Mouse (Mus musculus): ENCODE results near the gene Map1lc3b. TPM values are rescaled to one million over a fixed set of nuclear protein-coding genes. Genes with fewer than 3 reads are reported as not detected.
A peak's percentile ranks its signal among the peaks of the same experiment; 100 is the strongest.
"Not testable (repeated sequence)": the region's sequence is repeated elsewhere in the genome, so short reads cannot be mapped to it uniquely, and the experiment has no call there.

The Map1lc3b gene
- polyA plus RNA-seq, 1 experiment = 26.5 TPM

DNA sequence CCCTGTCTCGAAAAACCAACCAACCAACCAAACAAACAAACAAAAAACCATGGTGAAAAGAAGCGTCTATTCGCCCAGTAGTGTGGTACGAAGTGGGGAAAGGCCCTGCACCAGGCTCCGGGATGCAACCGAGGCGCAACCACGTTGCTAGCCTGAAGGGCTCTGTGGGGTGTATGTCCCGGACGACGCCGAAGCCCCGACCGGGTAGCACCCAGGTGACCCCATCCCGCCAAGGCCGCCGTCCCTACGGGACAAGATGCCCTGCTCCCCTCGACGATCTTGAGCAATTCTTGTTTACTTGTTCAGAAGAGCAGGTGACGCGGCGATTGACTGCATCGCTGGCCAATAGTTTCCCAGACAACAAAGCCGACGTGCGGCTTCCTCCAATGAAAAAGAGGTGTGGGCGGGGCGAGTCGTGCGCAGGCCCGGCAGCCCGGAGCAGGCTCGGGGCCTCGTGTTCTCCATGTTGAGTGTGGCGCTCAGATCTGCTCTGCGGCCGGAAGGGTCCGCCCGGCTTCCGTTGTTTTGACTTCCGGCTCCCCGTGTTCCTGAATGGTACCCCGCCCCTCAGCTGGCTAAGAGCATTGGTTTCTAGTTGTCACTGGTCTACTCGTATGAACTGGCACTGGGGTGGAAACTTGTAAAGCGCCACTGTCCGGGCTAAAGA, 4.9 kb upstream of the Map1lc3b start:
- Histone ChIP-seq H3K4me3 (ENCODE audit: control insufficient read depth, low read depth, low read length) (peak overlapping the region; percentile 95), H3K27me3 (ENCODE audit: control insufficient read depth, insufficient read depth, low read length) (no peaks in the 10 kb centered on the region), H3K36me3 (ENCODE audit: control insufficient read depth, insufficient read depth, low read length) (no peaks in the 10 kb centered on the region), H3K27ac (ENCODE audit: control insufficient read depth, insufficient read depth, low read depth, low read length) (peak overlapping the region; percentile 72), H3K4me1 (ENCODE audit: control insufficient read depth, insufficient read depth, low read length) (peaks cover 16% of the 10 kb centered on the region)
- TF ChIP-seq POLR2A (IDR thresholded peaks at IDR 0.05; ENCODE audit: control insufficient read depth, low read depth, low read length) = peak; percentile 75
- TF ChIP-seq CTCF (IDR thresholded peaks at IDR 0.05; ENCODE audit: control insufficient read depth, insufficient read depth, insufficient replicate concordance, low read depth, low read length) = no peak

DNA sequence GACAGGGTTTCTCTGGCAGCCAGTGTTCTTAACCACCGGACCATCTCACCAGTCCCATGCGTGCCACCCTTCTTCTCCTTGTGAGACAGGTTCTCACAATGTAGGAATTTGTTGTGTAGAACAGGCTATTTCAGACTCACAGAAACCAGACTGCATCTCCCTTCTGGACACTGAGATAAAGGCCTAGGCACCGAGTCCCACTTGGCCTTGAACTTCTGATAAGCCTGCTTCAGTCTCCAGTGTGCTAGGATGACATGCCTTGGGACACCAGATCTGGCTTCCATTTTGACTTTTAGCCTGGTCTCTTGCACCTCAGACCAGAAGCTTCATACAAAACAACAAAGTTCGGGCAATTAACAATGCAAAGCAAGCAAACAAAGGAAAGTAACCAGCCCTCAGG, 1.4 kb upstream of the Map1lc3b start:
- Histone ChIP-seq H3K27ac (ENCODE audit: control insufficient read depth, insufficient read depth, low read depth, low read length) (0 out of 2 replicates have a peak overlapping the region, but pooled peaks have one; percentile 54), H3K4me1 (ENCODE audit: control insufficient read depth, insufficient read depth, low read length) (peaks cover 29% of the 10 kb centered on the region), H3K36me3 (ENCODE audit: control insufficient read depth, insufficient read depth, low read length) (no peaks in the 10 kb centered on the region), H3K27me3 (ENCODE audit: control insufficient read depth, insufficient read depth, low read length) (no peaks in the 10 kb centered on the region), H3K4me3 (ENCODE audit: control insufficient read depth, low read depth, low read length) (no peak overlapping the region)
- TF ChIP-seq POLR2A (IDR thresholded peaks at IDR 0.05; ENCODE audit: control insufficient read depth, low read depth, low read length) (no peak), CTCF (IDR thresholded peaks at IDR 0.05; ENCODE audit: control insufficient read depth, insufficient read depth, insufficient replicate concordance, low read depth, low read length) (no peak)

DNA sequence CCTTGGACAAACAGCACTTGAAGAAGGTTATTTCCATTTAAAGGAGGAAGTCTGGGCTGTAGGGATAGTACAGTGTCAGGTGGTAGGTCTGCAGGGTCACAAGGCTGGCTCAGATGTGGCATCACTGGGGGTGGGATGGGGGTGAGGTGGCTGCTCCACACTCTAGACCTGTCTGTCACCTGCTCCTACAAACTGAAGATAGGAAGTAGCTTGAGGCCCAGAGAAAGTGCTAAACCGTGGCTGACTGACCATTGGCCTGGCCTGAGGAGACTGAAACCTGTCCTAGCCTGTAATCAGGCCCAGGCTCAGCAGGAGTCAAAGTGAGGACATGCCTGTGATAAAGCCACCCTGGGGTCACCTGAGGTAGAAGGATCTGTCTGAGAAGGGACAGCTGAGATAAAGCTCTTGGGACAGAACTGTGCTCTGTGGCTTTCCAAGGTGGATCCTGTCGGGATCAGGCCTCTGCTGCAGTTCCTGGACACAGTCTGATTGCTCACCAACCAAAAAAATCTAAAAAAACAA, 895 bp upstream of the Map1lc3b start:
- peak overlapping the region; percentile 87 for H3K27ac ChIP-seq (ENCODE audit: control insufficient read depth, insufficient read depth, low read depth, low read length)

DNA sequence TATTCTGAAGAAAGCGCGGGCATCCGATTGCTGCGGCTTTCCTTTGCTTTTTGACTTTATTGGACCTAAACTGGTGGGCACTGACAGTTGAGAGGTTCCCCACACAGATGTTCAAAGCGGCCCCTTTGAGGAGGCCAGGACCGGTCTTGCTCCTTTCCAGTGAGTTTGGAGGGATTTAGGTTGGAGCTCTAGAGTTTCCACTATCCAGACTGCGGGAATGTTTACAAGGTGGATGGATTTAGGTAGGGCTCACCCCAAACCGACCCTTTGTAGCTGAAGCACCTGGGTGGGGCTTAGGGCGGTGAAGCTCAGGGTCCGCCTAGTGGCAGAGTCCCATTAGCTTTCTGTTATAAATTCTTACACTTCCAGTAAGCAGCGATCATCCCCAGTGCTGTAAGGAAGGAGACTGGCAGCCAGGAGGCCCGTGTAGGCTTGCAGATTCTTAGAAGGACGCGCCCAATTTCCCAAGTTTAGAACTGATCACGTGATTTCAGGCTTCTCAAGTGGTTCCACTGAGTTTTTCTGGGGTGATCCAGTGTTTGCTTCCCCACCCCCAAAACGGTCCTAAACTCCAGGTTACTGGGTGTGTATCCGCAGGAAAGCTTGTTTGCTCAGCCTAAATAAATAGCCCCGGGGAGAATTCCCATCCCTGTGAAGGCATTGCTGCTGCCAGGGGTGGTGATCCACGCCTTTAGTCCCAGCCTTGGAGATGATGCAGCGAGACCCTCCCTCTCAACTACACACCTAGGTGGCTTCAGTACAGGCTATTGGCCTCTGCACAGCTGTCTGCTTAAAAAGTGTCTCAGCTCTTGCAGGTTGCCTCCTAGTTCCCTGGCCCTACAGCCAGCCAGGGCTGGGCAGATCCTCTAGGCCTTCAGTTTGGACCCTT, 1.3 kb downstream of the Map1lc3b start:
- no peaks in the 10 kb centered on the region for H3K36me3 ChIP-seq (ENCODE audit: control insufficient read depth, insufficient read depth, low read length)
- H3K27me3 ChIP-seq (ENCODE audit: control insufficient read depth, insufficient read depth, low read length) = no peaks in the 10 kb centered on the region
- no peak for TF ChIP-seq CTCF (IDR thresholded peaks at IDR 0.05; ENCODE audit: control insufficient read depth, insufficient read depth, insufficient replicate concordance, low read depth, low read length)
- TF ChIP-seq POLR2A (IDR thresholded peaks at IDR 0.05; ENCODE audit: control insufficient read depth, low read depth, low read length) = no peak
- H3K4me1 ChIP-seq (ENCODE audit: control insufficient read depth, insufficient read depth, low read length) = peaks cover 21% of the 10 kb centered on the region
- H3K4me3 ChIP-seq (ENCODE audit: control insufficient read depth, low read depth, low read length) = peak overlapping the region; percentile 90
- H3K27ac ChIP-seq (ENCODE audit: control insufficient read depth, insufficient read depth, low read depth, low read length) = peak overlapping the region; percentile 8; the same call in 1 of the 2 replicates

More for the DNA sequence above, 895 bp upstream of the Map1lc3b start:
- peaks cover 29% of the 10 kb centered on the region for H3K4me1 ChIP-seq (ENCODE audit: control insufficient read depth, insufficient read depth, low read length)
- no peaks in the 10 kb centered on the region for H3K27me3 ChIP-seq (ENCODE audit: control insufficient read depth, insufficient read depth, low read length)
- H3K36me3 ChIP-seq (ENCODE audit: control insufficient read depth, insufficient read depth, low read length) = no peaks in the 10 kb centered on the region
- peak overlapping the region; percentile 90 for H3K4me3 ChIP-seq (ENCODE audit: control insufficient read depth, low read depth, low read length)
- no peak for TF ChIP-seq CTCF (IDR thresholded peaks at IDR 0.05; ENCODE audit: control insufficient read depth, insufficient read depth, insufficient replicate concordance, low read depth, low read length)
- TF ChIP-seq POLR2A (IDR thresholded peaks at IDR 0.05; ENCODE audit: control insufficient read depth, low read depth, low read length) = no peak

DNA sequence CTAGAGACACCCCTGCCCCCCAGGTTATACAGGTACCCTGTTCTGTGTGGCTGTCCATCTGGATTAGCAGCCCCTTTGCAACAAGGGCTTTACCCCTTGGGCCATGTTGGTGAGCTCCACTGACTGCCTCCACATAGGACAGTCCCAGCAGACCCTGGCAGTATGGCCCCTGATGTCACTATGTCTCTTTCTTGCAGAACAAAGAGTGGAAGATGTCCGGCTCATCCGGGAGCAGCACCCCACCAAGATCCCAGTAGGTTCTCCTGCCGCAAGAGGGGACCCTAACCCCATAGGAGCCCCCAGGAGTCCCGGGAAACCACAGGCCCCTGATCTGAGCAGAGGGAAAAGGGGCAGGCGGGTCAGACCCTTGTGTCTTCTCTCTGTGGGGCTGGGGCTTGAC, 3.1 kb downstream of the Map1lc3b start:
- Histone ChIP-seq H3K27ac (ENCODE audit: control insufficient read depth, insufficient read depth, low read depth, low read length) (no peak overlapping the region), H3K27me3 (ENCODE audit: control insufficient read depth, insufficient read depth, low read length) (no peaks in the 10 kb centered on the region), H3K36me3 (ENCODE audit: control insufficient read depth, insufficient read depth, low read length) (no peaks in the 10 kb centered on the region), H3K4me1 (ENCODE audit: control insufficient read depth, insufficient read depth, low read length) (peaks cover 19% of the 10 kb centered on the region), H3K4me3 (ENCODE audit: control insufficient read depth, low read depth, low read length) (no peak overlapping the region)
- TF ChIP-seq CTCF (IDR thresholded peaks at IDR 0.05; ENCODE audit: control insufficient read depth, insufficient read depth, insufficient replicate concordance, low read depth, low read length) = no peak

DNA sequence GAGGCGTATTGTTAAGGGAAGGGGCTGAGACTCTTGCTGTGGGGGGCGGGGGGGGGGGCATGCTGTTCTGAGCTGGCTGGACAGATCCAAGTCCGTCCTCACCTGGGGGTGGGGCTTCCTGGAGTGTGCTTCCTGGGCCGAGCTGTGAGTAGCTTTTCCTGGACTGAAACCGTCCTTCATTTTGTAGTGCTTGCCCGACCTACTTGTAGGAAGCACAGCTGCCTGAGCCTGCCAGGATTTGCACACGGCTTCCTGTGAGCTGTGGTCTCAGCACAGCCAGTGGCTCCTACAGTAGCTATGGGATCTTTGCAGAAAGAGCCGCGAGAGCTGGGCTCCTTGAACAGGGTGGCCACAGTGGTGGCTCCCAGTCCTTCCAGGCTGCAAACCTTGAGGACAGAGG, 3.8 kb downstream of the Map1lc3b start:
- no peak for TF ChIP-seq POLR2A (IDR thresholded peaks at IDR 0.05; ENCODE audit: control insufficient read depth, low read depth, low read length)
- no peak for TF ChIP-seq CTCF (IDR thresholded peaks at IDR 0.05; ENCODE audit: control insufficient read depth, insufficient read depth, insufficient replicate concordance, low read depth, low read length)
- H3K36me3 ChIP-seq (ENCODE audit: control insufficient read depth, insufficient read depth, low read length) = 0 out of 2 replicates have a peak, but pooled peaks cover 1% of the 10 kb centered on the region
- no peak overlapping the region for H3K27ac ChIP-seq (ENCODE audit: control insufficient read depth, insufficient read depth, low read depth, low read length)
- H3K4me1 ChIP-seq (ENCODE audit: control insufficient read depth, insufficient read depth, low read length) = peaks cover 19% of the 10 kb centered on the region
- H3K27me3 ChIP-seq (ENCODE audit: control insufficient read depth, insufficient read depth, low read length) = no peaks in the 10 kb centered on the region
- H3K4me3 ChIP-seq (ENCODE audit: control insufficient read depth, low read depth, low read length) = no peak overlapping the region

DNA sequence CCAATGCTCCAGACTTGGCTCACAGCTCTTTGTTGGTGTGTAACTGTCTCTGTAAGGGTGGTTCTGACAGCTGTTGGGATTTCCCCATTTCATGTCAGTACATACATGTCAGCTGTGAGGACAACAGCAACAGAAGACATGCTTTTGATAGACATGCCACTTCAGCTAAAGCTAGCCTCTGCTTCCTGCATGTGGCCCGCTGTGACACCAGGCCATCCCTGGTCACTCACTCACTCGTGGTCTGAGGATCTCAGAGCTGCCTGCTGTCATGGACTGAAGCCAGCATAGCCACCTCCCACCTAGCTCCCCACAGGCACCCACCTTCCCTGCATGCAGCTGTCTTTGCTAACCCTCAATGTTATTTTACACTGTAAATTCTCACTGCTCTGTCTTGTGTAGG, 7.3 kb downstream of the Map1lc3b start:
- not testable (repeated sequence) for H3K36me3 ChIP-seq (ENCODE audit: control insufficient read depth, insufficient read depth, low read length); H3K27ac ChIP-seq (ENCODE audit: control insufficient read depth, insufficient read depth, low read depth, low read length); H3K4me1 ChIP-seq (ENCODE audit: control insufficient read depth, insufficient read depth, low read length); H3K4me3 ChIP-seq (ENCODE audit: control insufficient read depth, low read depth, low read length); H3K27me3 ChIP-seq (ENCODE audit: control insufficient read depth, insufficient read depth, low read length)

Data from testis, adult 2 months (tissue).